Mouse (Mus musculus) heart, embryonic 13.5 days (tissue): Measurements from ENCODE around the gene Mipep. TPM values are rescaled to one million over a fixed set of nuclear protein-coding genes. Genes with fewer than 3 reads are reported as not detected.
A peak's percentile ranks its signal among the peaks of the same experiment; 100 is the strongest.

Experiments used
- ATAC-seq: fragments of 200-750 bp; cut with Nextera tagmentation; 2 replicates; pipeline ENCODE4 v1.8.0; 2017; ENCODE audit warnings: moderate TSS enrichment; ENCODE audit not compliant: insufficient number of reproducible peaks, low FRiP score, low TSS enrichment; ENCODE audit errors: extremely low read depth
- H3K27ac ChIP-seq: fragments of 300-500 bp; sonication (generic); replicated peaks from 2 replicates; pipeline ENCODE4 v1.5.1; 2015; ENCODE audit warnings: moderate library complexity, mild to moderate bottlenecking, inconsistent platforms
- H3K27me3 ChIP-seq: fragments of 300-500 bp; sonication (generic); replicated peaks from 2 replicates; pipeline ENCODE4 v1.6.1; 2015; ENCODE audit warnings: mild to moderate bottlenecking, inconsistent platforms
- H3K36me3 ChIP-seq: fragments of 300-500 bp; sonication (generic); 2 replicates; pipeline ENCODE4 v1.6.1; 2015; ENCODE audit warnings: mild to moderate bottlenecking, inconsistent platforms
- H3K4me1 ChIP-seq: fragments of 300-500 bp; sonication (generic); 2 replicates; pipeline ENCODE4 v1.6.1; 2015; ENCODE audit warnings: inconsistent platforms
- H3K4me2 ChIP-seq: fragments of 300-500 bp; sonication (generic); 2 replicates; pipeline ENCODE4 v1.6.1; 2015; ENCODE audit warnings: inconsistent platforms, mild to moderate bottlenecking, moderate library complexity
- H3K4me3 ChIP-seq: fragments of 300-500 bp; sonication (generic); 2 replicates; pipeline ENCODE4 v1.5.1; 2015; ENCODE audit warnings: moderate library complexity, mild to moderate bottlenecking, inconsistent platforms
- H3K9ac ChIP-seq: fragments of 300-500 bp; sonication (generic); 2 replicates; pipeline ENCODE4 v1.6.1; 2015; ENCODE audit warnings: inconsistent platforms, mild to moderate bottlenecking, moderate library complexity
- H3K9me3 ChIP-seq: fragments of 300-500 bp; sonication (generic); 2 replicates; pipeline ENCODE4 v1.6.1; 2016; ENCODE audit warnings: inconsistent platforms
- WGBS: fragments of 180-500 bp; shearing (Covaris S2); methylation state at CpG from one replicate; pipeline ENCODE4 v1.1.7; 2015; ENCODE audit warnings: mixed read lengths; 5-methylcytosine and 5-hydroxymethylcytosine counted together
- polyA plus RNA-seq: library from polyadenylated mRNA; unstranded; fragments of >200 nt; fragmentation: Nextera tagmentation; extraction: Ambion mirVana; gene quantifications from 2 replicates; pipeline ENCODE4 v1.2.1, GENCODE M21; 2015

Mipep gene
- polyA plus RNA-seq, 1 experiment from 2014 or later: 24.5 TPM

GRCm38 (mm10) chr14:60741490-60741981 is 42.8 kb upstream of the Mipep start:
- peak; percentile 57; the same call in 1 of the 2 replicates for ATAC-seq
- H3K4me2 ChIP-seq: peak overlapping the region; percentile 43
- 15% methylated on average over 6 of the region's 6 CpGs for WGBS
- H3K9ac ChIP-seq: peak overlapping the region; percentile 68
- no peaks in the 10 kb centered on the region for H3K9me3 ChIP-seq
- peaks cover 92% of the 10 kb centered on the region for H3K4me1 ChIP-seq
- peak overlapping the region; percentile 97 for H3K27ac ChIP-seq
- peaks cover 24% of the 10 kb centered on the region for H3K36me3 ChIP-seq
- no peak overlapping the region; the same call in 1 of the 2 replicates for H3K4me3 ChIP-seq
- H3K27me3 ChIP-seq: no peaks in the 10 kb centered on the region

DNA sequence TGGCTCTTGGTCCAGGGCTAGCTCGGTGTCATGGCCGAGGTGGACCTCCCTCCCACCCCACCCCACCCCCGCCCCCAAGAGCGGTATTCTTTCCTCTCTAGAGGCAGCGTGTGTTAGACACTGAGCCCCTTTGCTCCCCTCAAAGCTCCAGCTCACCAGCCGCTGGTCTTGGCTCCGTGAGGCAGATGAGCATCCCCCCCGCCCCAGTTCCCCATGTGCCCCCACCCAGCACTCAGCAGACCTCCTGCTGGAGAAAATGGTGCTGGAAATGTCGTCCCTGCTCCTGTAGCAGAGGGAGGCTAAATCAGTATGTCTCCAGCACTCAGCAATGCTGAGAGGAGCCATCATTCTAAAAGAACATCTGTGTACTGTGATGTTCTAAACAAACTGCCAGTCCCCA is 40.7 kb upstream of the Mipep start:
- H3K9me3 ChIP-seq: no peaks in the 10 kb centered on the region
- H3K4me3 ChIP-seq: no peak overlapping the region
- WGBS: 71% methylated on average over 9 of the region's 9 CpGs
- peaks cover 44% of the 10 kb centered on the region for H3K36me3 ChIP-seq
- H3K27ac ChIP-seq: 0 out of 2 replicates have a peak overlapping the region, but pooled peaks have one; percentile 28
- peak overlapping the region; percentile 56; the same call in 1 of the 2 replicates for H3K9ac ChIP-seq
- H3K4me1 ChIP-seq: peaks cover 70% of the 10 kb centered on the region
- no peak for ATAC-seq
- no peaks in the 10 kb centered on the region for H3K27me3 ChIP-seq
- no peak overlapping the region for H3K4me2 ChIP-seq

DNA sequence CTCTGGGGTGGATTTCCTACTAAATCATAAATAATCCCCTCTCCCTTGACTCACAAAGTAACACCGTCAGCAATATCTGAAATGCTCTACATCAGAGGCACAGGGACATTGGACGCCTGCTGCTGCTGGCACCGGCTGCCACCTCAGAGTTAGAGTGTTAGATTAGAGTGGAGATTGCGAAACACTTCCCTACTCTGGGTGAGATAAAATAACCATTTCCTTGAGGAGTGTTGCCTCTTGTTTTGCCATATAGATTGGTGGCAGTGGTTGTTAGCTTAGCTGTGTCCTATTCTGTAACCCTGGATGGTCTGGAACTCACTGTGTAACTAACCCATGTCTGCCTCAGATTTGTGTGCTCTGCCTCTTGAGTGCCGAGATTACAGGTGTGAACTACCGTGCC is 39.2 kb upstream of the Mipep start:
- 50% methylated on average over 6 of the region's 6 CpGs for WGBS
- Histone ChIP-seq H3K4me1 (peaks cover 70% of the 10 kb centered on the region), H3K9ac (0 out of 2 replicates have a peak overlapping the region, but pooled peaks have one; percentile 19), H3K27me3 (no peaks in the 10 kb centered on the region), H3K36me3 (peaks cover 60% of the 10 kb centered on the region), H3K9me3 (no peaks in the 10 kb centered on the region), H3K4me3 (no peak overlapping the region), H3K27ac (peak overlapping the region; percentile 16; the same call in 1 of the 2 replicates), H3K4me2 (no peak overlapping the region)
- no peak for ATAC-seq

DNA sequence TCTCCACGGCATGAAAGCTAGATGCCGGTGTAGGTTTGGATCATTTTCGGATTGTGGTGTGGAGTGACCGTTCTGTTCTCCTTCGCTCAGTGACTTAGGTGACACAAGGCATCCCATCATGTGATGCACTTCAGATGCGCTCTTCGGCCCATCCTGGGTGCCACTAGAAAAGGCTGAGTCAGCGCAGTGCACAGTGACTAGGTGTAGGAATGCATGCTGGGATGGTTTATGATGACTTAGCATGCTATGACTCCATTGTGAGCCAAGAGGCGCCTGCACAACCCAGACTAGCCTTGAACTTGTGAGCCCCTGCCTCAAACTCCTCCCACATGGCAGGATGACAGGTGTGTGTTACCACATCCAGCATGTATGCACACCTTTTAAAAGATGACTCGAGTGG is 38.2 kb upstream of the Mipep start:
- Histone ChIP-seq H3K4me1 (peaks cover 65% of the 10 kb centered on the region), H3K36me3 (peaks cover 69% of the 10 kb centered on the region), H3K4me3 (no peak overlapping the region), H3K27ac (no peak overlapping the region), H3K9ac (no peak overlapping the region), H3K27me3 (no peaks in the 10 kb centered on the region), H3K9me3 (no peaks in the 10 kb centered on the region), H3K4me2 (no peak overlapping the region)
- ATAC-seq: no peak
- 92% methylated on average over 10 of the region's 10 CpGs for WGBS

DNA sequence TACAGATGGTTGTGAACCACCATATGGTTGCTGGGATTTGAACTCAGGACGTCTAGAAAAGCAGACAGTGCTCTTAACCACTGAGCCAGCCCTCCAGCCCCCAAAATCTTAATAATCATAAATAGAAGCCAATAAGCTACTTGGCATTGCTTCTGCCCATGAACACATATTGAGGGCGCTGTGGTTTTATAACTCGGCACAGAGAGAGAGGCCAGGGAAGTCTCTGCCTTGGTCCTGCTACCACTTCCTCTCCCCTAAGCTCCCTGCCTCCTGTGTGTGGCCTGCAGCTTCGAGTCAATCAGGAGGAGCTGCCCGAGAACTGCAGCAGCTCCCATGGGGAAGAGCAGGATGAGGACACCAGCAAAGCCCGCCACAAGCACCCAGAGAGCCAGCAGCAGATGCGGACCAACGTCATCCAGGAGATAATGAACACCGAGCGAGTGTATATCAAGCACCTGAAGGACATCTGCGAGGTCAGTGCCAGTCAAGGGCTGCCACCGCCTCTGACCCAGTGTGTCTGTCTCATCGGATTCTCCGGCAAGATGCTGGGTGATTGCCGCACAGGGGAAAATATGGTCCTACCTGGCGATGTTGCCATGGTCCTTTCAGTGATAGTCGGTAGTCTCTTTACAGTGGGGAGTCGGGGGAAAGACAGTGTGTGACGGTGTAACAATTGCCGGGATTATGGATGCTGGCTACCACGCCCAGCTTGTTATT is 37.1 kb upstream of the Mipep start:
- H3K9ac ChIP-seq: no peak overlapping the region
- no peaks in the 10 kb centered on the region for H3K27me3 ChIP-seq
- no peak overlapping the region for H3K27ac ChIP-seq
- H3K4me1 ChIP-seq: peaks cover 53% of the 10 kb centered on the region
- H3K4me3 ChIP-seq: no peak overlapping the region
- no peak for ATAC-seq
- H3K4me2 ChIP-seq: no peak overlapping the region
- H3K36me3 ChIP-seq: peaks cover 74% of the 10 kb centered on the region
- WGBS: 82% methylated on average over 21 of the region's 21 CpGs
- no peaks in the 10 kb centered on the region for H3K9me3 ChIP-seq

DNA sequence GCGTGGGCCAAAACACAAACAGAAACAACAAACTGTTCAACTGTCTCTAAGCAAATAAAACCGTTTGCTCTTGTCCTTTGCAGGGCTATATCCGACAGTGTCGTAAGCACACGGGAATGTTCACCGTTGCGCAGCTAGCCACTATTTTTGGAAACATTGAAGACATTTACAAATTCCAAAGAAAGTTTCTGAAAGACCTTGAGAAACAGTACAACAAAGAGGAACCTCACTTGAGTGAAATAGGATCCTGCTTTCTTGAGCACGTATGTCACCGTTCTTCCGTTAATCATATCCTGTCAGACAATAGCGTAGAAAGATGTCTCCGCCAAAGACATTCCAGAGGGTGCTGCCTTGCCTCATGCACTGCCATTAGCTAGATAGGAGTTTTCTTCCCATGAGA is 34.5 kb upstream of the Mipep start:
- ATAC-seq: no peak
- Histone ChIP-seq H3K4me2 (peak overlapping the region; percentile 24), H3K27ac (peak overlapping the region; percentile 79), H3K9me3 (no peaks in the 10 kb centered on the region), H3K9ac (0 out of 2 replicates have a peak overlapping the region, but pooled peaks have one; percentile 28), H3K36me3 (peaks cover 89% of the 10 kb centered on the region), H3K27me3 (no peaks in the 10 kb centered on the region), H3K4me1 (peaks cover 31% of the 10 kb centered on the region), H3K4me3 (no peak overlapping the region)
- WGBS: 43% methylated on average over 12 of the region's 12 CpGs

GRCm38 (mm10) chr14:60751581-60751980 is 32.8 kb upstream of the Mipep start:
- no peaks in the 10 kb centered on the region for H3K9me3 ChIP-seq
- H3K27ac ChIP-seq: no peak overlapping the region
- H3K9ac ChIP-seq: no peak overlapping the region
- no peaks in the 10 kb centered on the region for H3K27me3 ChIP-seq
- H3K4me2 ChIP-seq: no peak overlapping the region
- peaks cover 92% of the 10 kb centered on the region for H3K36me3 ChIP-seq
- no peak for ATAC-seq
- peaks cover 21% of the 10 kb centered on the region for H3K4me1 ChIP-seq
- H3K4me3 ChIP-seq: no peak overlapping the region
- WGBS: 90% methylated on average over 16 of the region's 16 CpGs

DNA sequence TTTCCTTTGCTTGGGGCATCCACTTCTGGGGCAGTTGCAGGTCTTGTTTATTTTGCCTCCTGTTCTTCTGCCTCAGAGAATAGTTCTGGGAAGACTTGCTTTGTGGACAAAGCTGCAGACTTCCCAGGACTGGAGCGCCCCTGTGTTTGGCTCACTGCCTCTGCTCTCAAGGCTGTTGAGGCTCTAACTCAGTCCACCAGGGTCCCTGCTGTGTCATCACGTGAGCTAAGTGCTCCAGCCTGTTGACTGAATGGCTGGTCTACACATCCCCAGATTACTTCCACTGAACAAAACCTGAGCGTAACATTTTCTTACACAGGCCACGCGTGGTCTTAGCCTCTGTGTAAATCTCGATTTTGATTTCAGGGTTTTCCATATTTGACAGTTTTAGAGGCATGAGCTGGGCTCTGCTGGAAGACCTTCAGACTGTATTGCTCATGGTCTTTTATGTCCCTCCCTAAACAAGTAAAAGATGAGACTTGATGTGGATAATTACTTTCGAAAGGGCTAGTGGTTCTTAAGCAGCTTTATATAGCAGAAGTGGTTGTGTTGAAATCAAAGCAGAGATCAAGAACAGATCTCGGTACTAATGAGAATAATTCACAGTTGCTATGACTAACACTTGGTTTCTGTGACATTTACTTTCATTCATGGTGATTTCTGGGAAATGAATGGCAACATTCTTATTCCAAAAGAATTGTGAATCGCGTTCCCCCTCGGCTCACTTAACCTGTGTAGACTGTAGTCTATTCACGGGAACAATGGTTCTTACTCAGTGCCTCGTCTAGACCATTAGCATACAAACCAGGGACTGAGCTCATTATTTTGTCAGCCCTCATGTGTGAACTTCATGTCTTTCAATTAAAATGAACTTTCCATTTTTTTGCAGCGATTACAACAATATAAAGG is 31.2 kb upstream of the Mipep start:
- no peak for ATAC-seq
- peaks cover 21% of the 10 kb centered on the region for H3K4me1 ChIP-seq
- no peaks in the 10 kb centered on the region for H3K9me3 ChIP-seq
- H3K4me3 ChIP-seq: no peak overlapping the region
- no peaks in the 10 kb centered on the region for H3K27me3 ChIP-seq
- no peak overlapping the region for H3K9ac ChIP-seq
- H3K36me3 ChIP-seq: peaks cover 92% of the 10 kb centered on the region
- WGBS: 87% methylated on average over 14 of the region's 14 CpGs
- H3K27ac ChIP-seq: 0 out of 2 replicates have a peak overlapping the region, but pooled peaks have one; percentile 36
- no peak overlapping the region for H3K4me2 ChIP-seq

DNA sequence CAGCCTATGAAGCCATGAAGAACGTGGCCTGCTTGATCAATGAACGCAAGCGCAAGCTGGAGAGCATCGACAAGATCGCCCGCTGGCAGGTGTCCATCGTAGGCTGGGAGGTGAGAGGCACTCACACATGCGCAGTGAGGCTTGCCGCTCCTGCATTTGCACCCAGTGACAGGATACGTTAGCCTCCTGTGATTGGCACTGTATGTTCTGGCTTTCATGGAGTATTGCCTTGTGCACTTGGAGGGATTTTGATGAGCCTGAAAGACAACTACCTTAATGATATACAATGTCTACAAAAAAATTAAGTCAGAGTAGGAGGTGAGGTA is 30.6 kb upstream of the Mipep start:
- Histone ChIP-seq H3K4me2 (no peak overlapping the region), H3K4me1 (peaks cover 21% of the 10 kb centered on the region), H3K9me3 (no peaks in the 10 kb centered on the region), H3K4me3 (no peak overlapping the region), H3K9ac (no peak overlapping the region), H3K27me3 (no peaks in the 10 kb centered on the region), H3K27ac (no peak overlapping the region), H3K36me3 (peaks cover 92% of the 10 kb centered on the region)
- 95% methylated on average over 10 of the region's 10 CpGs for WGBS
- ATAC-seq: no peak

DNA sequence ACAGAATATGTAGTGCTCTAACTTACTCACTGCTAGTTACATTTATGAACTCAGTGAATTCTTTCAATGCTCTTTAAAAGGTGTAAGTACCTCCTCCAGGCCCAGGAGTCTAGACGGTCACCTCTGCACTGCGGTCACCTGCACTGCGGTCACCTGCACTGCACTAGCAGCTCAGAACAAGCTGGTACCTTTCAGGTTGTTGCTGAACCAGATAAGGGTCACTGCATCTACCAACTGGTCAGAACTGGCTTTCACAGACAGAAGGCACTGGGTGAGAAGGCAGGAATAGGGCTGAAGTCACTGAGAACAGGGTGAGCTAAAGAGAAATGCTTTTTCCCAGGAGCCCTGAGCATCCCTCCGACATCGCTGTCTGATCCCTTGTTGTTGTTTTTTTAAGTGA is 29.7 kb upstream of the Mipep start:
- peaks cover 92% of the 10 kb centered on the region for H3K36me3 ChIP-seq
- no peaks in the 10 kb centered on the region for H3K9me3 ChIP-seq
- 94% methylated on average over 5 of the region's 5 CpGs for WGBS

GRCm38 (mm10) chr14:60756271-60756670 is 28.1 kb upstream of the Mipep start:
- Histone ChIP-seq H3K27me3 (no peaks in the 10 kb centered on the region), H3K4me2 (no peak overlapping the region), H3K4me1 (0 out of 2 replicates have a peak, but pooled peaks cover 4% of the 10 kb centered on the region), H3K9me3 (no peaks in the 10 kb centered on the region), H3K27ac (no peak overlapping the region), H3K36me3 (peaks cover 92% of the 10 kb centered on the region), H3K4me3 (no peak overlapping the region), H3K9ac (no peak overlapping the region)
- WGBS: 87% methylated on average over 15 of the region's 15 CpGs
- ATAC-seq: no peak

More for the DNA sequence above, 29.7 kb upstream of the Mipep start:
- H3K4me1 ChIP-seq: peaks cover 13% of the 10 kb centered on the region
- H3K4me3 ChIP-seq: no peak overlapping the region
- H3K9ac ChIP-seq: no peak overlapping the region
- no peak overlapping the region for H3K4me2 ChIP-seq
- no peaks in the 10 kb centered on the region for H3K27me3 ChIP-seq
- ATAC-seq: no peak
- H3K27ac ChIP-seq: no peak overlapping the region
